Mouse (Mus musculus): Measurements from ENCODE around the gene Tsfm. TPM values are rescaled to one million over a fixed set of nuclear protein-coding genes. Genes with fewer than 3 reads are reported as not detected.
"Not testable (repeated sequence)": the region's sequence is repeated elsewhere in the genome, so short reads cannot be mapped to it uniquely, and the experiment has no call there.

Tsfm gene
- polyA plus RNA-seq, 1 experiment from 2014 or later, result 84.5 TPM

DNA sequence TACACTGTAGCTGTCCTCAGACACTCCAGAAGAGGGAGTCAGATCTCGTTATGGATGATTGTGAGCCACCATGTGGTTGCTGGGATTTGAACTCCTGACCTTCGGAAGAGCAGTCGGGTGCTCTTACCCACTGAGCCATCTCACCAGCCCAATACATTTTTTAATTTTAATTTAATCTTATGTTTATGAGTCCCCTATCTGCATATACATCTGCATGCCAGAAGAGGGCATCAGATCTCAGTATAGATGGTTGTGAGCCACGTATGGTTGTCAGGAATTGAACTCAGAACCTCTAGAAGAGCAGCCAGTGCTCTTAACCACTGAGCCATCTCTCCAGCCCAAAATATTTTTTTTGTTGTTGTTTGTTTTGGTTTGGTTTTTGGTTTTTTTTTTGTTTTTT lies 41.6 kb upstream of the Tsfm start:
- H3K4me3 ChIP-seq; H3K9me3 ChIP-seq; ATAC-seq (ENCODE audit: insufficient number of reproducible peaks, insufficient read depth, low FRiP score, low TSS enrichment, low read depth); H3K9ac ChIP-seq; H3K4me2 ChIP-seq; H3K27ac ChIP-seq: not testable (repeated sequence)
- peaks cover 15% of the 10 kb centered on the region for H3K36me3 ChIP-seq
- 84% methylated on average over 4 of the region's 4 CpGs for WGBS
- H3K4me1 ChIP-seq, result peaks cover 27% of the 10 kb centered on the region
- H3K27me3 ChIP-seq, result peaks cover 24% of the 10 kb centered on the region

DNA sequence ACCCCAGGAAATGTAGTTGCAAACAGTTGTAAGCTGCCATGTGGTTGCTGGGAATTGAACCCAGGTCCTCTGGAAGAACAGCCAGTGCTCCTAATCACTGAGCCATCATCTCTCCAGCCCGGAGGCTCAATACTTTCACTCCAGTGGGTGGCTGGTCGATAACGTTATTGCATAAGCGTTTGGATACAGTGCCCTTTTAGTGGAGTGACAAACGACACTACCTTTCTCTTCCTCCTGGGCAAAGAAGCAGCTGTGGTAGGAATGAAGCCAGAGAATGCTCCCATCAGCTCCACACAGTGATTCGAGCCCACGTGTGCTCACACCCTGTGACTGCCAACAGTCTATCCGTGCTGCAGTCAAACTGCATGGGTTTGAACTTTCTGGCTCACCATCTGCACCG lies 40.6 kb upstream of the Tsfm start:
- 73% methylated on average over 9 of the region's 9 CpGs for WGBS
- ATAC-seq (ENCODE audit: insufficient number of reproducible peaks, insufficient read depth, low FRiP score, low TSS enrichment, low read depth), result no peak
- H3K4me2 ChIP-seq, result peak overlapping the region; percentile 85
- no peaks in the 10 kb centered on the region for H3K9me3 ChIP-seq
- H3K27ac ChIP-seq, result peak overlapping the region; percentile 87; the same call in 1 of the 2 replicates
- peaks cover 25% of the 10 kb centered on the region for H3K36me3 ChIP-seq
- H3K4me1 ChIP-seq, result peaks cover 31% of the 10 kb centered on the region
- H3K9ac ChIP-seq, result peak overlapping the region; percentile 77
- H3K27me3 ChIP-seq, result peaks cover 13% of the 10 kb centered on the region
- peak overlapping the region; percentile 54 for H3K4me3 ChIP-seq

DNA sequence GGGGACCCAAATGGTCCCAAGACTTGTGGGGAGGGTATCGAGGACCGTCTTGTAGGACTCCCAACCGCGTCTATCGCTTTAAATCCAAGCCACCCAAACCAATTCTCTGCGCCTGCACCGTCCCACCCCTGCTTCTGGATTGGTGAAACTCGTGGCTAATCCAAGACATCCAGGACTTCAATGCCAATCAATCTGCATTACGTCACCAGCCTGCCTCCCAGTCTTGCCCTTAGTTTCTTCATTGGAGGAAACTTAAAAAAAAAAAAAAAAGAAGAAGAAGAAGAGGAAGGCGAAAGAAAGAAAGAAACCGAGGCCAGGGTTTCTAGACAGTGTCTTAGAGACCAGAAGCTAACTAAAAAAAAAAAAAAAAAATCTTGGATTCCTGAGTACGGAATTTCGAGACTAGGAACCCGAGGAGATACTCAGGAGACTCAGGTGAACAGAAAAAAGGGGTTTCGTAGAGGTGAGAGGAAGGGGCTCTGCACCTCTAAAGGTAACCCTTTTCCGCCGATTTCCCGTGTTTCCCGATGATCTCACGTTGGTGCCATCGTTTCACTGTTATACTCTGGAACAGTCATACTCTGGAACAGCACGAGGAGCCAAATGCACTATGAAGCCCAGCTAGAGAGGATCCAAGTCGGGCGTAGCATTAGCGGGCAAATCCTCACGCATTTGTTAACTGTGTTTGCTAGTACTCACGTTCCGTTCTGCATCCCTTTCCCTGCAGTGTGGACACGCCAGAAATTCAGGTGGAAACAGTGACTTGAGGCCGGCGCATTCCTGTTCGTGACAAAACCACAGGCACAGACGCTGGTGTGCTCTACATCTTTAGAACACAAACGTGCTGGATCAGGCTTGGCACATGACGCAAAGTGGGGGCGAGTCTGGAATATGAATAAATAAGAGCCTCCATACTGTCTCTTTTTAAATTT lies 39.8 kb upstream of the Tsfm start, which contains the start of gene Tspan31:
Tspan31 (minus strand) TSS at position 75 of the 932 bp plus-strand sequence.
- Histone ChIP-seq H3K27ac (peak within 1 kb of the TSS; percentile 87), H3K9me3 (no peaks in the 10 kb centered on the region), H3K36me3 (peaks cover 33% of the 10 kb centered on the region), H3K27me3 (peaks cover 7% of the 10 kb centered on the region), H3K4me3 (peak within 1 kb of the TSS; percentile 54), H3K4me2 (peak within 1 kb of the TSS; percentile 85), H3K4me1 (peaks cover 31% of the 10 kb centered on the region), H3K9ac (peak within 1 kb of the TSS; percentile 77)
- 2% methylated on average over 36 of the region's 36 CpGs for WGBS
- peak; percentile 88 for ATAC-seq (ENCODE audit: insufficient number of reproducible peaks, insufficient read depth, low FRiP score, low TSS enrichment, low read depth)

DNA sequence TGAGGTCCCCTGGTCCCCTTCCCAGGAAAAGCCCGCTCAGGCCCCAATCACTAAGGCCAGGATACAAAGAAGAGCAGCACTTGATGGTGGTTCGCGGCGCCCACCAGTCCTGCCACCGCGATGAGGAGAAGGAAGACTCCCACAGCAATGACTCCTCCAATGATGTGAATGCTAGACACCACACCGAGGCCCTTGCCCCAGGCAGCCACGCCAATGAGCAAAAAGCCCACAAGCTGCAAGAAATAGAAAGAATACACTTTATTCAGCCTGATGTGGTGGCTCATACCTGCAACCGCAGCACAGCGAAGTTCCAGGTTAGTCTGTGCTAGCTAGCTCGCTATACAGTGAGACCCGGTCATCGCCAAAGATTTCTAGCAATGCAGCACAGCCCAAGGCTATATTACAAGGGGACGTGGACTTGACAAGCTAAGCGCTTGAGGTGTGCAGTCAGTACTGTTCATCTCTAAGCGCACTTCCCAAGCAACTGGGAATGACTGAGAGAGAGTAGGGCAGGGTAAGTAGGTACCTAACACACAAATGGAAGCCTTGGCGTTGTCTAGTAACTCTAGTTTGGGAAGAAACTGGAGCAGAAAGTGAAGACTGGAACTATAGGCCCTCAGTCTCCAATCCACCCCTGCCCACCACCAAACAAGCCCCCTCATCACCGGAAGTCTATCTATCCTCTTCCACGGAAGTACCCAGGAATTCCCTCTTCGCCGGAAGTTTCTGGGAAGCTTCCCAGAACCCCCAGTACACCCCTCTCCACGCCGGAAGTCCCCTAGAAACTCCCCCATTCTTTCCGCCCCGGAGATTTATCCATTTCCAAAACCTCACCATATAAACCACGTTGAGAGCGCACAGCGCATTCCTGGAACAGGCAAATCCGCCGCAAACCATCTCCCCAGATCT lies 38.9 kb upstream of the Tsfm start:
- Histone ChIP-seq H3K27me3 (no peaks in the 10 kb centered on the region), H3K4me2 (peak overlapping the region; percentile 85), H3K9me3 (no peaks in the 10 kb centered on the region), H3K36me3 (peaks cover 42% of the 10 kb centered on the region), H3K4me3 (peak overlapping the region; percentile 54), H3K27ac (peak overlapping the region; percentile 87), H3K9ac (peak overlapping the region; percentile 77), H3K4me1 (peaks cover 39% of the 10 kb centered on the region)
- WGBS, result 7% methylated on average over 30 of the region's 30 CpGs
- peak; percentile 45; the same call in 1 of the 2 replicates for ATAC-seq (ENCODE audit: insufficient number of reproducible peaks, insufficient read depth, low FRiP score, low TSS enrichment, low read depth)

DNA sequence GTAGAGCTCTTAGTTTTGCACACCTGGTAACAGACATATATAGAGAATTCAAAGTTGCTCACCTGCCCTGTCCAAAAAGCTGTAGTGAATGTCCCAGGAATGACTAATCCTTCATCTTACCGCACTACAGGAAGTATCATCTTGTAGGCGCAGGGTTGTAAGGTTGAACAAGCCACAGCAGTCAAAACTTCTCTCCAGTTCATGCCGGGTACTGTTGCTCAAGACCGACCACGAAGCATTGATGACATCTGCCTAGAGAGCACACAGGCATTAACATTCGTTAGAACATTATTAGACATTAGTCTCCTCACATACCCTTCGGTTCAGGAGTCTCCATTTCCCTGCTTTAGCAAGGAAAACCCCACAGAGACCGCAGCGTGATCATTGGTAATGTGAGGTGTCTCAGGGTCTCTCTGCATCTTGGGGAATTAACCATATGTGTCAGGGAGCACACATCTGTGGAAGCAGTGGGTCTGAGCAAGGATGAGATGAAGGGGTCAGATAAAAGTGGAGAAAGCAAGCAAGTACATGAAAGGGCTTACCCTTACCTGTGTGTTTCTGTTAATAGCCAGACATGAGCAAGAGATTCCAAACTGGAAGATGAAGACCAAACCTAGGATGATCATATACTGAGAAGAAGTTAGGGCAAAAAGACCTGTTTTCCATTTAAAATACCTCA lies 37.9 kb upstream of the Tsfm start:
- Histone ChIP-seq H3K27ac (peak overlapping the region; percentile 87), H3K9ac (peak overlapping the region; percentile 77), H3K4me3 (peak overlapping the region; percentile 54), H3K36me3 (peaks cover 43% of the 10 kb centered on the region), H3K4me1 (peaks cover 40% of the 10 kb centered on the region), H3K9me3 (no peaks in the 10 kb centered on the region), H3K27me3 (no peaks in the 10 kb centered on the region), H3K4me2 (peak overlapping the region; percentile 85)
- ATAC-seq (ENCODE audit: insufficient number of reproducible peaks, insufficient read depth, low FRiP score, low TSS enrichment, low read depth), result no peak
- WGBS, result 78% methylated on average over 9 of the region's 9 CpGs

DNA sequence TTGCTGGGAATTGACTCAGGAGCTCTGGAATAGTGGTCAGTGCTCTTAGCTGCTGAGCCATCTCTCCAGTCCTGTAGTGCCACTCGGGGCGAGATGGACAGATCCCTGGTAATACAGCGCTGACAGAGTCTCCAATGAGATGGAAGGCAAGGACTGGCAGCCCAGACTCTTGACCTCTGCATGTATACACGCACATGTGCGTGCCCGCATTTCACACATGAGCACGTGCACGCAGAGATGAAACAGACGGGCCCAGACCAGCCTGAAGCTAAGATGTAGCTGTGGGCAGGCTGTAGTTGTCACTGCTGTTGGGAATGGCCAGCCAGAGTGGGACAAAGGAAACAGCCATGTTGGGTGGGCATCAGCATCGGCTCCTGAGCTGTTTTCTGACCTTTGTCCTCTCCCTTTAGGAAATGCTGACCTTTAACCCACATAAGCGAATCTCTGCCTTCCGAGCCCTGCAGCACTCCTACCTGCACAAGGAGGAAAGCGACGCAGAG lies 35.9 kb upstream of the Tsfm start:
- Histone ChIP-seq H3K4me3 (no peak overlapping the region), H3K9me3 (no peaks in the 10 kb centered on the region), H3K4me1 (peaks cover 40% of the 10 kb centered on the region), H3K27ac (no peak overlapping the region), H3K4me2 (no peak overlapping the region), H3K27me3 (0 out of 2 replicates have a peak, but pooled peaks cover 1% of the 10 kb centered on the region), H3K9ac (no peak overlapping the region), H3K36me3 (peaks cover 43% of the 10 kb centered on the region)
- WGBS, result 88% methylated on average over 14 of the region's 14 CpGs
- ATAC-seq (ENCODE audit: insufficient number of reproducible peaks, insufficient read depth, low FRiP score, low TSS enrichment, low read depth), result no peak

DNA sequence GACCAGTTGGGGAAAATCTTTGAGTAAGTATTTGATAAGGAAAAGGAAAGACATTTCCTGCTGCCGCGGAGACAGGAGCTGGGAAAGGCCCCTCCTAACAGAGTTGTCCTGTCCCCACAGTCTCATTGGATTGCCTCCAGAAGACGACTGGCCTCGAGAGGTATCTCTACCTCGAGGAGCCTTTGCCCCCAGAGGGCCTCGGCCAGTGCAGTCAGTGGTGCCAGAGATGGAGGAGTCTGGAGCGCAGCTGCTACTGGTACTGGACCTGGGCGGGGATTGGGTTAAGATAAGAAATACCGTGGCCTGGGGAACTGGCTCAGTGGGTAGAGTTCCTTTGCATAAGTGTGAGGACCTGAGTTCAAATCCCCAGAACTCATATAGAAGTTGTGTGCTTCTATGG lies 35.3 kb upstream of the Tsfm start:
- no peak overlapping the region for H3K27ac ChIP-seq
- no peak overlapping the region for H3K4me3 ChIP-seq
- no peak for ATAC-seq (ENCODE audit: insufficient number of reproducible peaks, insufficient read depth, low FRiP score, low TSS enrichment, low read depth)
- 90% methylated on average over 9 of the region's 9 CpGs for WGBS
- H3K4me1 ChIP-seq, result peaks cover 34% of the 10 kb centered on the region
- no peak overlapping the region for H3K9ac ChIP-seq
- no peaks in the 10 kb centered on the region for H3K9me3 ChIP-seq
- peaks cover 43% of the 10 kb centered on the region for H3K36me3 ChIP-seq
- no peak overlapping the region for H3K4me2 ChIP-seq
- H3K27me3 ChIP-seq, result peaks cover 7% of the 10 kb centered on the region; the same call in 1 of the 2 replicates

DNA sequence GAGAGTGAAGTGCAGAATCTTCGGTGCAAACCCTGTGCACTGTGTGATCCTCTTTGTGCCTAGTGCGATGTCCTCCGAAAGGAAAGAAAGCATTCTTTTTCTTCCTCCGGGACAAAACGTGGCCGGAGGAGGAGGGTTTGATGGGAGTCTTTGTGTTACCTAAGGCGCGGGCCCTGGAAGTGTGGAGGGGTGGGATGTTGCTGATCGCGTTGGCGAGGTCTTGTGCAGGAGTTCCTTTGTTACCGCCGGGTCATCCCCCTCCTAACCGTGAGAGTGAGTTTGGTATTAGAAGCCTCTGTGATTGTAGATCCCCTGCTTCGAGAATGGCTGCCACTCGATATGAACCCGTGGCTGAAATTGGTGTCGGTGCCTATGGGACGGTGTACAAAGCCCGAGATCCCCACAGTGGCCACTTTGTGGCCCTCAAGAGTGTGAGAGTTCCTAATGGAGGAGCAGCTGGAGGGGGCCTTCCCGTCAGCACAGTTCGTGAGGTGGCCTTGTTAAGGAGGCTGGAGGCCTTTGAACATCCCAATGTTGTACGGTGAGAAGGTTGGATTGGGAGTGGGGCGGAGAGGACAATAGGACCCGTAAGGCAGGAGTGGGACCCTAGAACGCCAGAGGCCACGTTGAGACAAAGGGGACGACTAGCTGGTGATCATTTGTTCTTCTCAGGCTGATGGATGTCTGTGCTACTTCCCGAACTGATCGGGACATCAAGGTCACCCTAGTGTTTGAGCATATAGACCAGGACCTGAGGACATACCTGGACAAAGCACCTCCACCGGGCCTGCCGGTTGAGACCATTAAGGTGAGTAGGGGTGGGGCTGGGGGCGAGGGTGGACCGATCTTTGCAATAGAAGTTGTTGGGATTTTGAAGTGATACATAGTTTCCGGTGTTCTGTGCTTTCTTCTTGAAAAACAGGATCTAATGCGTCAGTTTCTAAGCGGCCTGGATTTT lies 33.6 kb upstream of the Tsfm start:
- H3K9ac ChIP-seq, result peak overlapping the region; percentile 97
- H3K4me2 ChIP-seq, result peak overlapping the region; percentile 91
- H3K27me3 ChIP-seq, result peaks cover 19% of the 10 kb centered on the region
- H3K9me3 ChIP-seq, result no peaks in the 10 kb centered on the region
- H3K27ac ChIP-seq, result peak overlapping the region; percentile 85
- H3K4me3 ChIP-seq, result peak overlapping the region; percentile 88
- peaks cover 37% of the 10 kb centered on the region for H3K4me1 ChIP-seq
- WGBS, result 12% methylated on average over 37 of the region's 37 CpGs
- ATAC-seq (ENCODE audit: insufficient number of reproducible peaks, insufficient read depth, low FRiP score, low TSS enrichment, low read depth), result no peak; the same call in 1 of the 2 replicates
- H3K36me3 ChIP-seq, result peaks cover 43% of the 10 kb centered on the region

DNA sequence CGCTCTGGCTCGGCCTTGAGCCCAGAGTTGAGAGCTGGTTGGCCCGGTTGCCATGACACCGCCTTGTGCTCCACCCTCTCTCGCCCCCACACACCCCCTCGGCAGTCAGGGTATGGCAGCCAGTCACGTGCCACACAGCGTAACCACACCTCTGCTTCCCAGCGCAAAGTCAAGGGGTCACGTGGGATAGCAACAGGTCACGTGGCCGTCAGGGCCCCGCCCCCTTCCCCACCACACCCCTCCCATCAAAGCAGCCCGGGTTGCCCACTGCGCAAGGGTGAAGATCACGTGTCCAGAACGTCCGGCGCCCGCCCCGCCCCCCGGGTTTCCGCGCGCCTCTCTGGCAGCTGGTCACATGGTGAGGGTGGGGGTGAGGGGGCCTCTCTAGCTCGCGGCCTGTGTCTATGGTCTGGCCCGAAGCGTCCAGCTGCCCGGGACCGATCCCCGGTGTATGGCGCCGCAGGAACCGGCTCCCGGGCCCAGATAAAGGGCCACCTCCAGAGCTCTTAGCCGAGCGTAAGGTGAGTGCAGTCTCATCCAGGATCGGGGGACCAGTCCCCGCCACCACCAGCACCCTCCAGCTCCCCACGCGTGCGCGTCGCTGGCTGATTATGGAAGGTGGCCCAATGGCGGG lies 32.7 kb upstream of the Tsfm start, which contains the start of gene Cdk4:
Cdk4 (plus strand) TSS at position 296 of the 634 bp plus-strand sequence.
- Histone ChIP-seq H3K27ac (peak within 1 kb of the TSS; percentile 85), H3K4me1 (peaks cover 37% of the 10 kb centered on the region), H3K4me3 (peak within 1 kb of the TSS; percentile 88), H3K27me3 (peaks cover 27% of the 10 kb centered on the region), H3K9ac (peak within 1 kb of the TSS; percentile 97), H3K9me3 (no peaks in the 10 kb centered on the region), H3K4me2 (peak within 1 kb of the TSS; percentile 91), H3K36me3 (peaks cover 39% of the 10 kb centered on the region)
- WGBS, result under 1% methylated on average over 45 of the region's 46 CpGs
- ATAC-seq (ENCODE audit: insufficient number of reproducible peaks, insufficient read depth, low FRiP score, low TSS enrichment, low read depth), result peak; percentile 86
